Mouse (Mus musculus): ENCODE measurements at regions not wholly inside any gene's neighbourhood (a gene's known extent, or its start where the extent isn't known, plus 50 kb on each side); places are given as distances from the start of the nearest gene placed in this dataset.

DNA sequence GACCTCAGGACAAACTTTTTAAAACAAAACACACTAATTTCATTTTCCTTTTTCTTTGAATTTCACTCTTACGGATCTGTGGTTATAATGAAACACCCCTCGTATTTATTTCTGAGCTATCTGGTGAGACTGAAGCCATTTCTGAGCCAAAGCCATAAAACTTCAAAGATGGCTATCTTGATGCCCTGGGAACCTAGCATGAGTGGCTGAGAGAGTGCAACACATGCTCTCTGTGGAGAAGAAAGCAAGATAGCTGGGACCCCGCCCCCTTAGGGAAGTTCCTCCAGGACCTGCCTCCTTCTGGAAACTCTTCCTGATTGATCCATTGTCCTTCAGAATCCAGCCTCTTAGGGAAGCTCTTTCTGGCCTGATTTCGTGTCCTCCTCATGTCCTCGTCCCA is 57.6 kb upstream of the Myb start:
- TF ChIP-seq GATA1 (IDR thresholded peaks at IDR 0.05; ENCODE audit: low read length) (no peak), TAL1 (IDR thresholded peaks at IDR 0.05; ENCODE audit: low read length) (no peak)
